Mouse (Mus musculus): Measurements from ENCODE around the gene Gm13762.
"Not testable (repeated sequence)": the region's sequence is repeated elsewhere in the genome, so short reads cannot be mapped to it uniquely, and the experiment has no call there.

The Gm13762 gene

GRCm38 (mm10) chr2:88980181-88980580 lies at the start of gene Gm13762:
TSS of gene Gm13762 (minus strand) at chr2:88980281.
- no peak for DNase-seq (ENCODE audit: low spot score in 2 of 2)

DNA sequence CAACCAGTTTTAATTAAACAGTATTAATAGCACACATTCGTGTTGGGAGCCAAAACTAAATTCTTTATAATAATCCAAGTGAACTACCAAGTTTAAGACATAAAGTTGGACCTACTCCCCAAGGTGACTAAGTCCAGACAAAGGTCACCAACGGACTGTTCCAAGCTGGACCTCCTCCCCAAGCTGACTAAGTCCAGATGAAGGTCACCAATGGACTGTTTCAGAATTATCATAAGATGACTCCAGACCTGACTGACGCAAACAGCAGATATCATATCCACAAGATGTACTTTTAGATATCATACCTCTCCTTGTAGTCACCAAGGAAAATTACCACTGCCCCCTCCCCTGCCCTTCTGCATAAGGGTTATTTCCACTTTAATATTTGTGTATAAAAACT lies 41.4 kb upstream of the Gm13762 start:
- DNase-seq (ENCODE audit: low spot score in 2 of 2), result not testable (repeated sequence)

- DNase-seq (ENCODE audit: low spot score in 2 of 2), result no peak
These were observed 38.2 kb upstream of the Gm13762 start, which contains the start of gene Olfr1216 for GRCm38 (mm10) chr2:89018240-89018639. TSS of gene Olfr1216 (minus strand) at chr2:89018340.

DNA sequence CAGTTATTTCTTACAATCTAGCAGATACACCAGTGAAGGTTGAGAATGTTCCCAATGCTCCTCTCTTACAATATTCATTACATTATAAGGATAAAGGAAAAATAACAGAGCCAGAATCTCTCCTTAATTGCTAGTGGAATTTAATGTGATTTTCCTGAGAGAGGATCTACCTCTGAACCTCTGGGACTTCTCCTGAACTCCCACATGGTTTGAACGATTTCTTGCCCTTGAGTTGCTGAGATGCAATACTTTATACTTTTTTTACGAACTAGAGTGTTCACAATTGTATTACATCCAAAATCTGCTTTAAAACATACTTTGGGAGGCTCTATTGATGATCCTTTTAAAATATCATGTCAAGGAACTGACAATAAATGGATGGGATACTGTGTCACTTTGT lies 26.8 kb upstream of the Gm13762 start, which contains the start of gene Olfr1215:
Gene Olfr1215, minus strand, starts transcription at position 101 of the 400 bp plus-strand sequence.
- DNase-seq (ENCODE audit: low spot score in 2 of 2), result no peak

- no peak for DNase-seq (ENCODE audit: low spot score in 2 of 2)
These were observed 12.5 kb upstream of the Gm13762 start, which contains the start of gene Olfr1214 for GRCm38 (mm10) chr2:88992553-88992952. TSS of gene Olfr1214 (minus strand) at chr2:88992653.

DNA sequence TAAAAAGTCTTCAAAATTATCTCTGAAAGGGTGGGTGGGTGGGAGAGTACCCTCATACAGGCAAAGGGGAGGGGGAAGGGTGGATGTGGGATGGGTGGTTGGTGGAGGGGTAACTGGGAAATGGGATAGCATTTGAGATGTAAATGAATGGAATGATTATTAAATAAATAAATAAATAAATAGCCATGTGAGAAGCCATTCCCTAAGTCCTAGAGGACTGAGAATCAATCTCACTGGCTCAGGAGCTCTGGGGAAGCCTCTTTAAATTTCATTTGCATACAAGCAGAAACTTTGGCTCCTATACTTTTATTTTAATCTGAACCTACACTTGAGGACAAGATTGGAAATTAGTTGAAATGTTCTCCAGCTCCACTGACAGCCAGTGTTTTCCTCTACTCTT lies 26.4 kb downstream of the Gm13762 start, which contains the start of gene Olfr1212:
Gene Olfr1212, plus strand, starts transcription at position 301 of the 400 bp plus-strand sequence.
- DNase-seq (ENCODE audit: low spot score in 2 of 2), result no peak

DNA sequence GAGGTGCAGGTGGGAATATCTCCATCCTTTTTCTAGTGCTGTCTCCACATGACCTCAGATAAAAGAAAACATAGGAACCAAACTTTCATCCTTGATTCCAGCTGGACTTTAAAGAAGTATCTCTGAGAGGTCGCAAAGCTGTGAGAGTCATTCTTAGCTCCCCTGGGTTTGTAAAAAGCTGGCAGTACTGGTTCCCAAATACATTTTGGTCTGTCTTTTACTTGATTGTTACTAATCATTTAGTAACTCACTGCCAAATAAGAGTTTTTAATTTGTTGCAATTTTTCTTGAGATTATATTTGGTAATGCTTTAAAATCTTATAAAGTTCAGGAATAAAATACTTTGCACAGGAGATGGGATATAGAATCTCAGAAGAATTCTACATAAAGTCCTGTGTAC lies 42.1 kb downstream of the Gm13762 start, which contains the start of gene Olfr1211:
Gene Olfr1211, minus strand, starts transcription at position 101 of the 400 bp plus-strand sequence.
- DNase-seq (ENCODE audit: low spot score in 2 of 2), result no peak
